Mouse (Mus musculus) frontal cortex, postnatal 14 days (tissue): ENCODE results near the gene Stk10.

ENCODE experiments used
- DNase-seq, 2 experiments: peaks; one replicate each; pipeline ENCODE4 v3.0.0; 2022; ENCODE audit warnings: low spot score in 2 of 2

Gene Stk10

GRCm38 (mm10) chr11:32524122-32524920, 8.8 kb upstream of the Stk10 start:
- DNase-seq, result no peak

- no peak for DNase-seq
These were observed 6.1 kb upstream of the Stk10 start for GRCm38 (mm10) chr11:32527006-32527405.

GRCm38 (mm10) chr11:32530151-32530550, 3.0 kb upstream of the Stk10 start:
- no peak for DNase-seq

GRCm38 (mm10) chr11:32531871-32532764, 987 bp upstream of the Stk10 start, which contains the start of gene Efcab9:
TSS of gene Efcab9 (minus strand) at chr11:32532081.
- DNase-seq, result no peak

GRCm38 (mm10) chr11:32533482-32534261, 567 bp downstream of the Stk10 start:
- no peak for DNase-seq

- DNase-seq, result no peak
These were observed 1.5 kb downstream of the Stk10 start for GRCm38 (mm10) chr11:32534453-32535075.

GRCm38 (mm10) chr11:32535646-32536045, 2.5 kb downstream of the Stk10 start:
- no peak for DNase-seq

GRCm38 (mm10) chr11:32536954-32537353, 3.8 kb downstream of the Stk10 start:
- no peak for DNase-seq

GRCm38 (mm10) chr11:32538435-32538834, 5.3 kb downstream of the Stk10 start:
- no peak for DNase-seq

- DNase-seq, result no peak
These were observed 5.7 kb downstream of the Stk10 start for GRCm38 (mm10) chr11:32538846-32539245.

- DNase-seq, result no peak
These were observed 6.6 kb downstream of the Stk10 start for GRCm38 (mm10) chr11:32539717-32540116.

GRCm38 (mm10) chr11:32540463-32540862, 7.4 kb downstream of the Stk10 start:
- DNase-seq, result no peak

GRCm38 (mm10) chr11:32542181-32542580, 9.1 kb downstream of the Stk10 start:
- no peak for DNase-seq

GRCm38 (mm10) chr11:32542687-32543411, 9.7 kb downstream of the Stk10 start:
- no peak for DNase-seq

GRCm38 (mm10) chr11:32544041-32544440, 10.9 kb downstream of the Stk10 start:
- DNase-seq, result no peak

GRCm38 (mm10) chr11:32544497-32544896, 11.4 kb downstream of the Stk10 start:
- no peak for DNase-seq

- no peak for DNase-seq
These were observed 12.5 kb downstream of the Stk10 start for GRCm38 (mm10) chr11:32545605-32546004.

- DNase-seq, result no peak
These were observed 13.4 kb downstream of the Stk10 start for GRCm38 (mm10) chr11:32546483-32546882.

GRCm38 (mm10) chr11:32547391-32547947, 14.4 kb downstream of the Stk10 start:
- no peak for DNase-seq

- no peak for DNase-seq
These were observed 15.1 kb downstream of the Stk10 start for GRCm38 (mm10) chr11:32548240-32548639.
